Mouse (Mus musculus) stomach, embryonic 14.5 days (tissue): ENCODE results near the gene Tmem143. TPM values are rescaled to one million over a fixed set of nuclear protein-coding genes. Genes with fewer than 3 reads are reported as not detected.

Experiments used
- ATAC-seq: fragments of 200-750 bp; cut with Nextera tagmentation; 2 replicates; pipeline ENCODE4 v1.8.0; 2017; ENCODE audit warnings: low read depth, moderate TSS enrichment; ENCODE audit not compliant: insufficient number of reproducible peaks, insufficient read depth, low FRiP score
- H3K27ac ChIP-seq: fragments of 300-500 bp; sonication (generic); 2 replicates; pipeline ENCODE4 v1.5.1; 2014; ENCODE audit warnings: mild to moderate bottlenecking, low read length, moderate library complexity, mixed read lengths
- H3K27me3 ChIP-seq: fragments of 300-500 bp; sonication (generic); 2 replicates; pipeline ENCODE4 v1.6.1; 2014; ENCODE audit warnings: low read length, control low read depth, mixed read lengths; ENCODE audit not compliant: control insufficient read depth, insufficient read depth
- H3K36me3 ChIP-seq: fragments of 300-500 bp; sonication (generic); 2 replicates; pipeline ENCODE4 v1.6.1; 2014; ENCODE audit warnings: mild to moderate bottlenecking, control low read depth, low read length, moderate library complexity, mixed read lengths; ENCODE audit not compliant: control insufficient read depth, insufficient read depth
- H3K4me1 ChIP-seq: fragments of 300-500 bp; sonication (generic); 2 replicates; pipeline ENCODE4 v1.6.1; 2014; ENCODE audit warnings: low read length, control low read depth, mixed read lengths; ENCODE audit not compliant: control insufficient read depth, insufficient read depth
- H3K4me2 ChIP-seq: fragments of 300-500 bp; sonication (generic); replicated peaks from 2 replicates; pipeline ENCODE4 v1.6.1; 2014; ENCODE audit warnings: low read depth, low read length, control low read depth
- H3K4me3 ChIP-seq: fragments of 300-500 bp; sonication (generic); 2 replicates; pipeline ENCODE4 v1.5.1; 2014; ENCODE audit warnings: low read depth, low read length, control low read depth
- H3K9ac ChIP-seq: fragments of 300-500 bp; sonication (generic); replicated peaks from 2 replicates; pipeline ENCODE4 v1.6.1; 2014; ENCODE audit warnings: low read depth, mild to moderate bottlenecking, control low read depth, low read length, moderate library complexity, mixed read lengths
- H3K9me3 ChIP-seq: fragments of 300-500 bp; sonication (generic); 2 replicates; pipeline ENCODE4 v1.6.1; 2016; ENCODE audit warnings: low read depth, low read length, control low read depth; ENCODE audit not compliant: control insufficient read depth
- WGBS: fragments of 180-500 bp; shearing (Covaris S2); extraction: QIAGEN DNeasy Blood & Tissue Kit; methylation state at CpG from one replicate; pipeline ENCODE4 v1.1.7; 2014; 5-methylcytosine and 5-hydroxymethylcytosine counted together
- polyA plus RNA-seq: library from polyadenylated mRNA; unstranded; fragments of >200 nt; fragmentation: Nextera tagmentation; extraction: Ambion mirVana; gene quantifications from 2 replicates; pipeline ENCODE4 v1.2.1, GENCODE M21; 2014

The Tmem143 gene
- polyA plus RNA-seq, 1 experiment from 2014 or later, result 5.4 TPM

DNA sequence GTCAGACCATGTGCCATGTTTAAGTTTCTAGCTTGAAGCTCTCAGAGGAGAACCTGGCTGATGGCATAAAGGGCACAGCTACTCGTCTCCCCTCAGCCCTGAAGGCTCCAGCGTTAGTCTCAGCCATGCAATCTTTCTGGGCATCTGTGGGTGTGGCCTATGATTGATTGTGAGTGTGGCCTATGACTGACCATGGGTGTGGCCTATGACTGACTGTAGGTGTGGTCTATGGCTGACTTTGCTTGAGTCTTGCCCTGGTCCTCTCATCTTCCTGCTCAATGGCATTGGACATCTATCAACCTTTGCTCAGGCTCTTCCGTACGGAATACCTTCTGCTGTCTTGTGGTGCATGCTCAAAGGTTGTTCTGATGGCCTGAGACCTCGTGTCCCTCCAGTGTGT lies 4.8 kb downstream of the Tmem143 start:
- peaks cover 9% of the 10 kb centered on the region; the same call in 1 of the 2 replicates for H3K4me1 ChIP-seq
- no peaks in the 10 kb centered on the region for H3K36me3 ChIP-seq
- H3K4me3 ChIP-seq, result no peak overlapping the region
- no peaks in the 10 kb centered on the region for H3K27me3 ChIP-seq
- H3K4me2 ChIP-seq, result no peak overlapping the region
- no peak overlapping the region for H3K9ac ChIP-seq
- 50% methylated on average over 5 of the region's 5 CpGs for WGBS
- no peak overlapping the region for H3K27ac ChIP-seq
- no peaks in the 10 kb centered on the region for H3K9me3 ChIP-seq
- no peak; the same call in 1 of the 2 replicates for ATAC-seq

- Histone ChIP-seq H3K27ac (no peak overlapping the region), H3K9ac (no peak overlapping the region), H3K36me3 (no peaks in the 10 kb centered on the region), H3K4me1 (peaks cover 4% of the 10 kb centered on the region; the same call in 1 of the 2 replicates), H3K4me2 (no peak overlapping the region), H3K4me3 (no peak overlapping the region), H3K27me3 (no peaks in the 10 kb centered on the region), H3K9me3 (no peaks in the 10 kb centered on the region)
- WGBS, result 71% methylated on average over 12 of the region's 12 CpGs
- no peak for ATAC-seq
These were observed 5.8 kb downstream of the Tmem143 start for GRCm38 (mm10) chr7:45902481-45903002.

GRCm38 (mm10) chr7:45906622-45907021 lies 9.9 kb downstream of the Tmem143 start:
- Histone ChIP-seq H3K27me3 (no peaks in the 10 kb centered on the region), H3K9me3 (no peaks in the 10 kb centered on the region), H3K4me2 (no peak overlapping the region), H3K4me3 (no peak overlapping the region), H3K36me3 (no peaks in the 10 kb centered on the region), H3K9ac (no peak overlapping the region), H3K4me1 (no peaks in the 10 kb centered on the region), H3K27ac (no peak overlapping the region)
- WGBS, result 87% methylated on average over 9 of the region's 9 CpGs
- no peak for ATAC-seq

DNA sequence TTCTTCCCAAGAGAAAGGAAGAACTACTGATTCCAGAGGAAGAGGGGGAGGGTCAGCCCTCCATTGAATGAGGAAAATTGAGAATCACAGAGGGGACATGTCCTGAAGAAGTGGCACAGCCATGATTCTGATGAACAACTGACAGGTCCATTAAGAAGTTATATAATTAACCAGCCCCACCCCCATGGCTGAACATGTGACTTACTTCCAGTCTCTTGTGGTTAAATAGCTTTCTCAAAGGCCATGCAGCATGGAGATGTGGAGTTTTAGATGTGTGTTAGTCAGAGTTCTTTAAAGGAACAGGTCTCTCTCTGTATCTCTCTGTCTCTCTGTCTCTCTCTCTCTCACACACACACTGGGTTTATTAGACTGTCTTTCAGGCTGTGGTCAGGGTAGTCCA lies 11.6 kb downstream of the Tmem143 start:
- Histone ChIP-seq H3K4me1 (no peaks in the 10 kb centered on the region), H3K4me3 (no peak overlapping the region), H3K9me3 (no peaks in the 10 kb centered on the region), H3K9ac (no peak overlapping the region), H3K27me3 (no peaks in the 10 kb centered on the region), H3K36me3 (no peaks in the 10 kb centered on the region), H3K27ac (no peak overlapping the region), H3K4me2 (no peak overlapping the region)
- ATAC-seq, result no peak

- Histone ChIP-seq H3K27me3 (no peaks in the 10 kb centered on the region), H3K27ac (no peak overlapping the region), H3K4me2 (no peak overlapping the region), H3K4me1 (no peaks in the 10 kb centered on the region), H3K36me3 (no peaks in the 10 kb centered on the region), H3K9ac (no peak overlapping the region), H3K9me3 (no peaks in the 10 kb centered on the region), H3K4me3 (no peak overlapping the region)
- 94% methylated on average over 16 of the region's 16 CpGs for WGBS
- no peak for ATAC-seq
These were observed 12.4 kb downstream of the Tmem143 start for GRCm38 (mm10) chr7:45909145-45909544.

GRCm38 (mm10) chr7:45914067-45914466 lies 17.3 kb downstream of the Tmem143 start:
- peaks cover 31% of the 10 kb centered on the region for H3K4me1 ChIP-seq
- WGBS, result 82% methylated on average over 6 of the region's 6 CpGs
- ATAC-seq, result no peak
- no peak overlapping the region for H3K27ac ChIP-seq
- no peak overlapping the region for H3K9ac ChIP-seq
- H3K9me3 ChIP-seq, result no peaks in the 10 kb centered on the region
- no peaks in the 10 kb centered on the region for H3K27me3 ChIP-seq
- peaks cover 8% of the 10 kb centered on the region; the same call in 1 of the 2 replicates for H3K36me3 ChIP-seq
- H3K4me3 ChIP-seq, result no peak overlapping the region
- H3K4me2 ChIP-seq, result no peak overlapping the region

DNA sequence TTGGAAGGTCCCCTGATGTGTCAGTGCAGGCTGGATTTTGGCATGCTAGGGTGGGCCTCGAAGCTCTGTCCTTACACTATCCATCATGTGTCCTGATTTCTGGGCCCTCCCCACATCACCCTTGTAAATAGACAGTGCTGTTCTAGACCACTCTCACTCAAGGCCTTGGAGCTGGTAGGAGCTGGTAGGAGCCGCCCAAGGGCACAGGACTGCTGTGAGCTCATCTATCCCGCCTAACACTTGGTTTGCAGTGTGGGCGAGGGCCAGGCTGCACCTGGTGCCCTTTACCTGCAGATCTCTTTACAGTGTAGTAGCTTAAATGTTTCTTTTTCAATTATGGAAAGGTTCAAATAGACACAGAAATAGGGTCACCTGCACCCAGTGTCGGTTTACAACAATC lies 18.3 kb downstream of the Tmem143 start:
- Histone ChIP-seq H3K27me3 (no peaks in the 10 kb centered on the region), H3K9ac (no peak overlapping the region), H3K27ac (no peak overlapping the region; the same call in 1 of the 2 replicates), H3K4me1 (peaks cover 39% of the 10 kb centered on the region), H3K4me3 (no peak overlapping the region), H3K4me2 (no peak overlapping the region), H3K36me3 (peaks cover 10% of the 10 kb centered on the region; the same call in 1 of the 2 replicates), H3K9me3 (no peaks in the 10 kb centered on the region)
- ATAC-seq, result no peak
- WGBS, result 78% methylated on average over 5 of the region's 5 CpGs

DNA sequence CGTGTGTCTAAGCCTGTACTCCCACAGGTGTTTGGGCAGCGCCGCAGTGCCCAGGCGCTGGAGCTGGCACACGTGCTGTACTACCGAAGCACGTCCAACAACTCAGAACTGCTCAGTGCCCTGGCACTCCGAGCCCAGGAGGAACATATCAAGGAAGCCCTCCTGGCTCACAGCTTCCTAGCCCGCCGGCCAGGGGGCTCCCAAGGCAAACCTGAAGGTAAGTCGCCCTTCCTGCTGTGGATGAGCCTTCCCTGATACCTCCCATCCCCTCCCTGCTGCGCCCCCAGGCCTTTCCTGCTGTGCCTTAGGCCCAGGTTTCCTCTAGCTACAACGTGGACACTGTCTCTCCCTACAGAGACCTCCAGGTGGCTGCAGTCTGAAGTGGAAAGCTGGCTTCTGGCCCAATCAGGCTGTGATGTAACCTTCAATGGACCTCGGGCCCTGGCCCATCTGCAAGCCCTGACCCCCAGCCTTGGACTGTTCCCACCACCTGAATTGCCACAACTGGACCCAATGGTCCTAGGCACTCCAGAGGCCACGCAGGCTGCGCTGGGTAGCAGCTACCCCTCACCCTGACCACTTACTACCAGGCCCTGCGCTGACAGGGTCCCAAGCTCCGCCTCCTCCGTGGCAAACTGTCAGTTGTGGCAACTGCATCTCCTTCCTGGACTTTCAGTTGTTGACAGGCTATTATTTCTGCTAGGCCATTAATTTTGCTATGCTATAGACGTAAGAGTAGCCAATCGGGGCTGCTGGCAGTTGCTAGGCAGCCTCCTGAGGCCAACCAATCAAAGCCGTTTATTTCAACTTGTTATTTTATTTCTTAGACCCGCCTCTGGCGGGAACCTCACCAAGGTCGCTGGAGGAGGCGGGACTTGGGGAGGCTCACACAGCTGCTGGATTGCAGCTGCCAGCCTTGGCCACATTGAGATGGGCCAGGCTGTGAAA lies 19.6 kb downstream of the Tmem143 start:
- Histone ChIP-seq H3K27me3 (no peaks in the 10 kb centered on the region), H3K4me2 (peak overlapping the region; percentile 46), H3K9ac (peak overlapping the region; percentile 33; the same call in 1 of the 2 replicates), H3K4me3 (peak overlapping the region; percentile 27), H3K27ac (peak overlapping the region; percentile 91), H3K9me3 (no peaks in the 10 kb centered on the region), H3K36me3 (peaks cover 10% of the 10 kb centered on the region; the same call in 1 of the 2 replicates), H3K4me1 (peaks cover 42% of the 10 kb centered on the region)
- 27% methylated on average over 26 of the region's 26 CpGs for WGBS
- peak; percentile 84 for ATAC-seq
